Mouse (Mus musculus): ENCODE measurements around the gene Ppp1r9a. TPM values are rescaled to one million over a fixed set of nuclear protein-coding genes. Genes with fewer than 3 reads are reported as not detected.

Gene Ppp1r9a
- polyA plus RNA-seq, 1 experiment from 2014 or later = 18.7 TPM

GRCm38 (mm10) chr6:5103769-5104168 is 201.1 kb downstream of the Ppp1r9a start:
- WGBS = 69% methylated on average over 6 of the region's 6 CpGs
- DNase-seq (ENCODE audit: extremely low spot score, low spot score) = no peak
- Histone ChIP-seq H3K36me3 (replicated peaks) (no peaks in the 10 kb centered on the region), H3K4me3 (no peak overlapping the region), H3K4me1 (peaks cover 40% of the 10 kb centered on the region), H3K9me3 (no peaks in the 10 kb centered on the region), H3K27ac (peak overlapping the region; percentile 56), H3K27me3 (ENCODE audit: poor library complexity, severe bottlenecking) (no peaks in the 10 kb centered on the region)

- Histone ChIP-seq H3K9me3 (no peaks in the 10 kb centered on the region), H3K27me3 (ENCODE audit: poor library complexity, severe bottlenecking) (no peaks in the 10 kb centered on the region), H3K27ac (peak overlapping the region; percentile 56; the same call in 1 of the 2 replicates), H3K4me1 (peaks cover 40% of the 10 kb centered on the region), H3K4me3 (no peak overlapping the region), H3K36me3 (replicated peaks) (no peaks in the 10 kb centered on the region)
- DNase-seq (ENCODE audit: extremely low spot score, low spot score) = no peak
- WGBS = 89% methylated on average over 7 of the region's 7 CpGs
These were observed 201.5 kb downstream of the Ppp1r9a start for GRCm38 (mm10) chr6:5104238-5104637.

- H3K27ac ChIP-seq = peak overlapping the region; percentile 66
- no peak overlapping the region for H3K4me3 ChIP-seq
- 62% methylated on average over 3 of the region's 3 CpGs for WGBS
These were observed 205.8 kb downstream of the Ppp1r9a start for GRCm38 (mm10) chr6:5108494-5108893.

GRCm38 (mm10) chr6:5109925-5110714 is 207.4 kb downstream of the Ppp1r9a start:
- peak; percentile 85 for DNase-seq (ENCODE audit: extremely low spot score, low spot score)
- peak overlapping the region; percentile 43 for H3K4me3 ChIP-seq
- H3K36me3 ChIP-seq (replicated peaks) = peaks cover 12% of the 10 kb centered on the region
- WGBS = 5% methylated on average over 18 of the region's 18 CpGs
- peak overlapping the region; percentile 79 for H3K27ac ChIP-seq
- no peaks in the 10 kb centered on the region for H3K27me3 ChIP-seq (ENCODE audit: poor library complexity, severe bottlenecking)
- H3K9me3 ChIP-seq = no peaks in the 10 kb centered on the region
- peaks cover 54% of the 10 kb centered on the region for H3K4me1 ChIP-seq

More at GRCm38 (mm10) chr6:5108494-5108893, 205.8 kb downstream of the Ppp1r9a start:
- H3K36me3 ChIP-seq (replicated peaks) = no peaks in the 10 kb centered on the region
- H3K4me1 ChIP-seq = peaks cover 54% of the 10 kb centered on the region
- H3K9me3 ChIP-seq = no peaks in the 10 kb centered on the region
- no peak for DNase-seq (ENCODE audit: extremely low spot score, low spot score)
- no peaks in the 10 kb centered on the region for H3K27me3 ChIP-seq (ENCODE audit: poor library complexity, severe bottlenecking)

GRCm38 (mm10) chr6:5110715-5111048 is 208.0 kb downstream of the Ppp1r9a start:
- H3K27me3 ChIP-seq (ENCODE audit: poor library complexity, severe bottlenecking) = no peaks in the 10 kb centered on the region
- 22% methylated on average over 3 of the region's 3 CpGs for WGBS
- DNase-seq (ENCODE audit: extremely low spot score, low spot score) = no peak

GRCm38 (mm10) chr6:5113103-5113502 is 210.4 kb downstream of the Ppp1r9a start:
- Histone ChIP-seq H3K27me3 (ENCODE audit: poor library complexity, severe bottlenecking) (no peaks in the 10 kb centered on the region), H3K4me1 (peaks cover 48% of the 10 kb centered on the region), H3K36me3 (replicated peaks) (peaks cover 35% of the 10 kb centered on the region), H3K9me3 (no peaks in the 10 kb centered on the region), H3K27ac (no peak overlapping the region), H3K4me3 (no peak overlapping the region)
- 72% methylated on average over 8 of the region's 8 CpGs for WGBS
- DNase-seq (ENCODE audit: extremely low spot score, low spot score) = no peak

More at GRCm38 (mm10) chr6:5110715-5111048, 208.0 kb downstream of the Ppp1r9a start:
- Histone ChIP-seq H3K27ac (peak overlapping the region; percentile 79), H3K9me3 (no peaks in the 10 kb centered on the region), H3K36me3 (replicated peaks) (peaks cover 17% of the 10 kb centered on the region), H3K4me3 (no peak overlapping the region; the same call in 1 of the 2 replicates), H3K4me1 (peaks cover 54% of the 10 kb centered on the region)

GRCm38 (mm10) chr6:5113734-5114133 is 211.0 kb downstream of the Ppp1r9a start:
- peaks cover 35% of the 10 kb centered on the region for H3K36me3 ChIP-seq (replicated peaks)
- no peaks in the 10 kb centered on the region for H3K9me3 ChIP-seq
- no peaks in the 10 kb centered on the region for H3K27me3 ChIP-seq (ENCODE audit: poor library complexity, severe bottlenecking)
- no peak overlapping the region for H3K4me3 ChIP-seq
- H3K27ac ChIP-seq = peak overlapping the region; percentile 48; the same call in 1 of the 2 replicates
- 74% methylated on average over 5 of the region's 5 CpGs for WGBS
- H3K4me1 ChIP-seq = peaks cover 42% of the 10 kb centered on the region
- no peak for DNase-seq (ENCODE audit: extremely low spot score, low spot score)

GRCm38 (mm10) chr6:5114857-5115256 is 212.1 kb downstream of the Ppp1r9a start:
- WGBS = 93% methylated on average over 7 of the region's 7 CpGs
- DNase-seq (ENCODE audit: extremely low spot score, low spot score) = no peak
- Histone ChIP-seq H3K27me3 (ENCODE audit: poor library complexity, severe bottlenecking) (no peaks in the 10 kb centered on the region), H3K27ac (no peak overlapping the region), H3K36me3 (replicated peaks) (peaks cover 38% of the 10 kb centered on the region), H3K4me3 (no peak overlapping the region), H3K4me1 (peaks cover 30% of the 10 kb centered on the region), H3K9me3 (no peaks in the 10 kb centered on the region)

GRCm38 (mm10) chr6:5119181-5119910 is 216.6 kb downstream of the Ppp1r9a start:
- no peak overlapping the region for H3K4me3 ChIP-seq
- WGBS = 92% methylated on average over 15 of the region's 15 CpGs
- no peak for DNase-seq (ENCODE audit: extremely low spot score, low spot score)

GRCm38 (mm10) chr6:5120229-5120628 is 217.5 kb downstream of the Ppp1r9a start:
- WGBS = 76% methylated on average over 3 of the region's 3 CpGs
- no peak for DNase-seq (ENCODE audit: extremely low spot score, low spot score)
- H3K27ac ChIP-seq = no peak overlapping the region

More at GRCm38 (mm10) chr6:5119181-5119910, 216.6 kb downstream of the Ppp1r9a start:
- Histone ChIP-seq H3K9me3 (no peaks in the 10 kb centered on the region), H3K4me1 (no peaks in the 10 kb centered on the region), H3K27me3 (ENCODE audit: poor library complexity, severe bottlenecking) (no peaks in the 10 kb centered on the region), H3K27ac (no peak overlapping the region), H3K36me3 (replicated peaks) (peaks cover 33% of the 10 kb centered on the region)

GRCm38 (mm10) chr6:5129364-5130093 is 226.8 kb downstream of the Ppp1r9a start:
- no peaks in the 10 kb centered on the region for H3K27me3 ChIP-seq (ENCODE audit: poor library complexity, severe bottlenecking)
- H3K36me3 ChIP-seq (replicated peaks) = peaks cover 2% of the 10 kb centered on the region; the same call in 1 of the 2 replicates
- H3K9me3 ChIP-seq = no peaks in the 10 kb centered on the region
- H3K4me1 ChIP-seq = no peaks in the 10 kb centered on the region
- no peak overlapping the region for H3K4me3 ChIP-seq
- 87% methylated on average over 14 of the region's 14 CpGs for WGBS
- H3K27ac ChIP-seq = no peak overlapping the region
- no peak for DNase-seq (ENCODE audit: extremely low spot score, low spot score)

More at GRCm38 (mm10) chr6:5120229-5120628, 217.5 kb downstream of the Ppp1r9a start:
- Histone ChIP-seq H3K4me3 (no peak overlapping the region), H3K27me3 (ENCODE audit: poor library complexity, severe bottlenecking) (no peaks in the 10 kb centered on the region), H3K4me1 (no peaks in the 10 kb centered on the region), H3K9me3 (no peaks in the 10 kb centered on the region), H3K36me3 (replicated peaks) (peaks cover 26% of the 10 kb centered on the region)

- H3K27ac ChIP-seq = no peak overlapping the region
- no peak overlapping the region for H3K4me3 ChIP-seq
- no peaks in the 10 kb centered on the region for H3K9me3 ChIP-seq
- H3K4me1 ChIP-seq = no peaks in the 10 kb centered on the region
- WGBS = 91% methylated on average over 6 of the region's 6 CpGs
- peaks cover 13% of the 10 kb centered on the region for H3K36me3 ChIP-seq (replicated peaks)
- DNase-seq (ENCODE audit: extremely low spot score, low spot score) = no peak
- no peaks in the 10 kb centered on the region for H3K27me3 ChIP-seq (ENCODE audit: poor library complexity, severe bottlenecking)
These were observed 232.3 kb downstream of the Ppp1r9a start for GRCm38 (mm10) chr6:5134986-5135385.
